Mouse (Mus musculus): ENCODE results near the gene Sdhc. TPM values are rescaled to one million over a fixed set of nuclear protein-coding genes. Genes with fewer than 3 reads are reported as not detected.

Gene Sdhc
- polyA plus RNA-seq, 1 experiment from 2014 or later: 360 TPM

DNA sequence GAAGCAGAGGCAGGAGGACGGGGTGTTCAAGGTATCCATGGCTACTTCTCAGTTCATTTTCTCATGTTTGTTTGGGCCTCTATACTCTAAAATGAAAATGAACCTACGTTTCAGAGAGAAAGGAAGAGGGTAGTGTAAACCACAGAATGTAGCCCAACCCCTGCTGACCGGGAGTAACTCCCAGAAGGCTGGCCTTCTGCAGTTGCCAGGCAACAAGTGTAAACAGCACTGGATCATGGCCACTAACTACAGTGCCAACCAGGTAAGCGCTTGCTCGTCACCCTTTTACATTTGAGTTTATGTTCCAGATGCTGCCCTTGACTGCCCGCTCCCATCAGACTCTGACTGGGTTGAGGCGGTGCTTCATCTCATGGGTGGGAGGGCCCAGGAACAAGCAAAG, 27.5 kb downstream of the Sdhc start:
- Histone ChIP-seq H3K4me1 (replicated peaks) (no peaks in the 10 kb centered on the region; the same call in 1 of the 2 replicates), H3K9me3 (no peaks in the 10 kb centered on the region), H3K27ac (no peak overlapping the region), H3K4me3 (replicated peaks) (0 out of 2 replicates have a peak overlapping the region, but pooled peaks have one; percentile 12), H3K27me3 (replicated peaks) (no peaks in the 10 kb centered on the region), H3K4me2 (replicated peaks) (peak overlapping the region; percentile 37; the same call in 1 of the 2 replicates), H3K36me3 (0 out of 2 replicates have a peak, but pooled peaks cover 7% of the 10 kb centered on the region), H3K9ac (no peak overlapping the region)
- ATAC-seq: peak; percentile 86
- WGBS: 18% methylated on average over 7 of the region's 7 CpGs

DNA sequence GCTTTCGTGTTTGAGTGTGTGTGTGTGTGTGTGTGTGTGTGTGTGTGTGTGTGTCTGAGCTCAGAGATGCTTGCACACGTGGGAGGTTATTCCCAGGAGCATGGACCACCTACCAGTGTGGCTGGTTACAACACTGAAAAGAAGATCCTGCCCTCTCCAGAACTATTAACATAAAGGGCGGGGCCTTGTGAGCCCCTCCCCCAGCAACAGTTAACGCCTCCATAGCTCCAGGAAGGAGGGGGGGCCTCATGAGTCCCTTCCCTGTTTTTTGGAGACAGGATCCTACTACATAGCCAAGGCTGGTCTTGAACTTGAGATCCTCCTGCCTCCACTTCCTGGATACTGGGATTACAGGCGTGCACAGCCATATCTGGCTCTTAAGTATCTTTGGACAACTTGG, 28.6 kb downstream of the Sdhc start:
- Histone ChIP-seq H3K4me2 (replicated peaks) (no peak overlapping the region), H3K36me3 (0 out of 2 replicates have a peak, but pooled peaks cover under 1% of the 10 kb centered on the region), H3K9ac (no peak overlapping the region), H3K9me3 (no peaks in the 10 kb centered on the region), H3K4me3 (replicated peaks) (no peak overlapping the region), H3K27me3 (replicated peaks) (no peaks in the 10 kb centered on the region), H3K27ac (no peak overlapping the region), H3K4me1 (replicated peaks) (no peaks in the 10 kb centered on the region; the same call in 1 of the 2 replicates)
- no peak for ATAC-seq
- 40% methylated on average over 5 of the region's 5 CpGs for WGBS

DNA sequence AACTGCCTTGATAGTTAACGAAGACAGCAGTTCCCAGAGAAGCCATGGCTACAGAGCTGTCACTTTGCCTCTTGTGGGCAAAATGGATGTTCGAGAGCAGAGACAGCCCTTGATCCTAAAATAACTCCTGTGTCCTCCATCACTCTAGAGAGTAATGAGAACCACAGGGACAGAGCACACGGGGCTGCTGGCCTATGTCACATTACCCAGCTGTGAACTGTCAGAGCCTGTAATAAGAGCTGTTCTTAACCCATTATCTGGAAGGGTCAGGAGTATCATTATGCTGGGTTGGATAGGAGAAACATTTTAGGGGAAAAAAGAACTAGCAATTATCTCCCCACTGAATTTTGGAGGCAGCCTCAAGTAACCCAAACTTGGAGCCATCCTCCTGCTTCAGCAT, 29.5 kb downstream of the Sdhc start:
- H3K27me3 ChIP-seq (replicated peaks): no peaks in the 10 kb centered on the region
- no peak overlapping the region for H3K4me3 ChIP-seq (replicated peaks)
- no peak overlapping the region for H3K9ac ChIP-seq
- WGBS: 51% methylated on average over 3 of the region's 3 CpGs
- no peak overlapping the region for H3K4me2 ChIP-seq (replicated peaks)
- no peak overlapping the region for H3K27ac ChIP-seq
- no peaks in the 10 kb centered on the region for H3K9me3 ChIP-seq
- ATAC-seq: no peak
- no peaks in the 10 kb centered on the region; the same call in 1 of the 2 replicates for H3K4me1 ChIP-seq (replicated peaks)
- no peaks in the 10 kb centered on the region for H3K36me3 ChIP-seq

DNA sequence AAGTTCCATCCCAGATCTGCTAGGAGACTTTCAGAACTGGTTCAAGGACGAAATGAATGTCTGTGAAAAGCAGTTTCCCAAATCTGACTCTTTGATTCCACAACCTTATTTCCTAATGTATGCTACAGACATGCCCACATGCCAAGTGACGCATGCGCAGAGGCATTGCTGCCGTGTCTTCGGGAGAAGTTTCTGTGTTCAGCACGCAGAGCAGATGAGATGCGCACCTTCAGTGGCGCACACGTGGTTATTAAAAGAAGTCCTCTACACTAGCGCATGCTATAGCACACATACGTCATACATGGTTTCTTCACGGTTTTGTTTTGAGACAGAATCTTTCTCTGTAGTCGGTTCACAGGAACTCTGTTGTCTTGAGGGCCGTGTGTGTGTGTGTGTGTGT, 31.0 kb downstream of the Sdhc start:
- H3K27ac ChIP-seq: no peak overlapping the region
- H3K9me3 ChIP-seq: no peaks in the 10 kb centered on the region
- H3K9ac ChIP-seq: no peak overlapping the region
- H3K4me2 ChIP-seq (replicated peaks): no peak overlapping the region
- H3K36me3 ChIP-seq: no peaks in the 10 kb centered on the region
- 84% methylated on average over 14 of the region's 14 CpGs for WGBS
- H3K4me1 ChIP-seq (replicated peaks): no peaks in the 10 kb centered on the region; the same call in 1 of the 2 replicates
- no peaks in the 10 kb centered on the region for H3K27me3 ChIP-seq (replicated peaks)
- ATAC-seq: no peak
- H3K4me3 ChIP-seq (replicated peaks): no peak overlapping the region

DNA sequence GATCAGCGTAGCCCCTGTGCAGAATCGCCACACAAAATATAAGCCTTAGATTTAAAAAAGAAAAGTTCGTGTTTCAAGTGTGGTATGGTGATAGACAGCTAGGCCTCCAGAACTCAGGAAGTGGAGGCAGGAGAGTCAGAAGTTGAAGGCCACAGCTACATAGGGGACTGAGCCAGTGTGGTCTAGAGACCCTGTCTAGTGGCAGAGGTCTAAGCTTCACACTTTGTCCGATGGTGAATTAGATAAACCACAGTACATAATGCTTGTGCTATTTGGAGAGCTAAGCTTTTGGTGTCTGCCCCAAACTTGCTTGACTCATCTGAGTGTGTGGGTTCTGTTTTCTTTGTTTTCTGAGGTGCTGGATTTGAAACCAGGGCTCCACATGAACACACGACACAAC, 31.4 kb downstream of the Sdhc start:
- H3K9me3 ChIP-seq: no peaks in the 10 kb centered on the region
- H3K27me3 ChIP-seq (replicated peaks): no peaks in the 10 kb centered on the region
- H3K4me3 ChIP-seq (replicated peaks): no peak overlapping the region
- no peaks in the 10 kb centered on the region for H3K36me3 ChIP-seq
- no peak overlapping the region for H3K4me2 ChIP-seq (replicated peaks)
- ATAC-seq: no peak
- 84% methylated on average over 5 of the region's 5 CpGs for WGBS
- no peak overlapping the region for H3K27ac ChIP-seq
- H3K9ac ChIP-seq: no peak overlapping the region
- H3K4me1 ChIP-seq (replicated peaks): no peaks in the 10 kb centered on the region; the same call in 1 of the 2 replicates

DNA sequence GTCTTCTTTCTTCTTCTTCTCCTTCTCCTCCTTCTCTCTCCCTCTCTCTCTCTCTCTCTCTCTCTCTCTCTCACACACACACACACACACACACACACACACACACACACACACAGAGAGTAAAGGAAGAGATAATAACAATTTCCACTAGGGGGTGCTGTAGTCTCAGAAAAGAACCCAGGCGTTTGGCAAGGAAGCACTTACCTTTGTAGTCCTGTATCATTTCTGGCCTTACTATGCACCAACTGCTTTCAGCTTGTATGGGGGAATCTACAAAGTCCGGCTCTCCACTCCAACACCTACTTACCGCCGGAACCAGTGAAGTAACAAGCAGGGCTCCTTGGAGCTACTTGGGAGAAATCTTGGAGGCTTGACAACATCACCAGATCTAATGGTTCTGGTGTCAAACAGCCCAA, 32.1 kb downstream of the Sdhc start:
- H3K27ac ChIP-seq: no peak overlapping the region
- no peak for ATAC-seq
- H3K4me1 ChIP-seq (replicated peaks): peaks cover 5% of the 10 kb centered on the region
- H3K36me3 ChIP-seq: no peaks in the 10 kb centered on the region
- H3K9ac ChIP-seq: no peak overlapping the region
- no peaks in the 10 kb centered on the region for H3K9me3 ChIP-seq
- WGBS: 9% methylated on average over 4 of the region's 4 CpGs
- H3K4me3 ChIP-seq (replicated peaks): no peak overlapping the region
- no peaks in the 10 kb centered on the region for H3K27me3 ChIP-seq (replicated peaks)
- H3K4me2 ChIP-seq (replicated peaks): no peak overlapping the region

DNA sequence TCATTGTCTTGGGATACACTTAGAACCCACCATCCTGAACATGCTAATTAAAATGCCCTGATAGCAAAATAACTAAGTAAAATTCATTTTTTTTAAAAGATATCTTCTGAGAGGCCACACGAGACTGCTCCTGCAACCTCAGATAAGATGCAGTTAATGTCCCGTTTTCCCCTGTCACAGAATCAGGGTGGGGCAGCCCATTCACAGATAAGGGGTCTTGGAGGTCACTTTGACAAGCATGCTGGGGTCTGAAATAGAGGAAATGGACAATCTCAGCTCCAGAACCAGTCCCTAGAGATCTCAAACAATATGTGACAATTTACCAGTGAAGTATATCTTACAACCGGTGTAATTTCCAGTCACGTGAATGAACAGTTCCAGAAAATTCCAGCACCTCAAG, 34.1 kb downstream of the Sdhc start:
- Histone ChIP-seq H3K27me3 (replicated peaks) (no peaks in the 10 kb centered on the region), H3K4me3 (replicated peaks) (no peak overlapping the region), H3K9me3 (no peaks in the 10 kb centered on the region), H3K4me1 (replicated peaks) (peaks cover 6% of the 10 kb centered on the region), H3K27ac (no peak overlapping the region), H3K9ac (no peak overlapping the region), H3K4me2 (replicated peaks) (no peak overlapping the region), H3K36me3 (no peaks in the 10 kb centered on the region)
- ATAC-seq: no peak
- 52% methylated on average over 4 of the region's 4 CpGs for WGBS

DNA sequence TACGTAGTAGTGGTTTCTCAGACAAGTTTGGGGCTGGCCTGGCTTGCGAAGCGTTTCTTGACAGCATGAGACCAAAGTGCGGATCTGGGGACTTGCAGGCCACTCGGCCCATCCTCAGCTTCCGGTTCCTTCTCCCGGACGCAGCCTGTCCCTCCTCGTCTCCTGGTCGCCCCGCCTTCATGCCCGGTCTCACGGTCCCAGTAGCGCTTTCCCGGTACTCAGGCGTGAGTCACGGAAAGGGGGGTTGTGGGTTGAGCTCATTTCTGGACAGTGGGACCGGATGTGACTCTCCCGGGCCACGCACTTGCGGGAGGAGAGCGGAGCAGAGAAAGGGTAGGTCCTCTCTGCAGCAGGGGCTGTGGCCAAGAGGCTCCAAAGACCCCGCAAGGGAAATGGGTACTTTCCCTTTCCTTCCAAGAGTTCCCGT, 36.5 kb downstream of the Sdhc start, which contains the start of gene Cfap126:
Gene Cfap126 (plus strand): TSS at position 46 of the 427 bp plus-strand sequence.
- WGBS: 2% methylated on average over 24 of the region's 24 CpGs
- ATAC-seq: peak; percentile 48

DNA sequence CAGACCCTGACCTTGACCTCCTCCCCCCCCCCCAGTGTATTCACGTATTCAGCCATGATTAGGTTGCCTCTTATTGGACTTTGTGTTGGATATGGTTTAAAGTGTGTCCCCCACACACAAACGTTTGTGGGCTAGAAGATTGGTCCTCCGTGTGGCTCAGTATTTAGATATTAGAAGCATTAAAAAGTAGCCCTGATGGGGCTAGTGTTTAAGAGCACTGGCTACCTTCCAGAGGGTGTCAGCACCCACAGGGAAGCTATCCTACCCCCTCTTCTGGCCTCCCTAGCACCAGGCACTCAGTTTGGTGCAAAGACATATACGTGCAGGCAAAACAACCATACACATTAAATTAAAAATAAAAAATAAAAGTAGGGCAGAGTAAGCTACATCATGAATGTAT, 37.4 kb downstream of the Sdhc start:
- Histone ChIP-seq H3K4me1 (replicated peaks) (peaks cover 6% of the 10 kb centered on the region), H3K27me3 (replicated peaks) (no peaks in the 10 kb centered on the region), H3K36me3 (no peaks in the 10 kb centered on the region), H3K4me2 (replicated peaks) (no peak overlapping the region), H3K27ac (no peak overlapping the region), H3K9me3 (no peaks in the 10 kb centered on the region), H3K4me3 (replicated peaks) (0 out of 2 replicates have a peak overlapping the region, but pooled peaks have one; percentile 44), H3K9ac (no peak overlapping the region)
- WGBS: 62% methylated on average over 4 of the region's 4 CpGs
- ATAC-seq: no peak

More for the DNA sequence above, 36.5 kb downstream of the Sdhc start, which contains the start of gene Cfap126:
- Histone ChIP-seq H3K4me2 (replicated peaks) (peak within 1 kb of the TSS; percentile 71), H3K4me1 (replicated peaks) (peaks cover 6% of the 10 kb centered on the region), H3K4me3 (replicated peaks) (peak within 1 kb of the TSS; percentile 44), H3K9ac (peak within 1 kb of the TSS; percentile 48), H3K27me3 (replicated peaks) (no peaks in the 10 kb centered on the region), H3K9me3 (no peaks in the 10 kb centered on the region), H3K36me3 (no peaks in the 10 kb centered on the region), H3K27ac (peak within 1 kb of the TSS; percentile 81)

DNA sequence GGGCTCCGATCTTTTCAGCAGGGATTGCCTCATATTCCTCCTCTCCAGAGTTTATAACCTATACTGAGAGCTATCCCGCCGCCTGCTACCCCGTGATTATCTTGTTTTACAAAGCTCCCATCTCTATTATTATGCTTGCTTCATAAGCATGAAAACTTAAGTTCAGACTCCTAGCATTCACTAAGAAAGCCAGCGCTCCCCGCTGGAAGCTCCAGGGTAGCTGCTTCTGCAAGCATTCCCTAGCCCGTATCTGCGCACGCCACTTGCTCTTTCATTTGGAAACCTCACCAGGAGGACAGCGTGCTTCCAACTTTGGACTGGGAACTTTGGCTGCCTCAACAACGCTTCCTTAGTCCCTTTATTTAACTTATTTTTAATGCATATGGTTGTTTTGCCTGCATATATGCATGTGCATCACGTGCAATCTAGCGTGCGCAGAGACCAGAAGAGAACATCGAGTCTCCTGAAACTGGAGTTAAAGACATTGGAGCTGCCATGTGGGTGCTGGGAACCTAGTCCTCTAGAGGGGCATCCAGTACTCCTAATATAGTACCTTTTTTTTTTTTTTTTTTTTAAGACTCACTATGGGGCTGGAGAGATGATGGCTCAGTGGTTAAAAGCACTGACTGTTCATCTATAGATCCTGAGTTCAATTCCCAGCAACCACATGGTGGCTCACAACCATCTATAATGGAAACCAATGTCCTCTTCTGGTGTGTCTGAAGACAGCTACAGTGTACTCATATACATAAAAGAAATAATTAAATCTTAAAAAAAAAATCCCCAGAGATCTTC, 38.4 kb downstream of the Sdhc start:
- WGBS: 2% methylated on average over 15 of the region's 15 CpGs

DNA sequence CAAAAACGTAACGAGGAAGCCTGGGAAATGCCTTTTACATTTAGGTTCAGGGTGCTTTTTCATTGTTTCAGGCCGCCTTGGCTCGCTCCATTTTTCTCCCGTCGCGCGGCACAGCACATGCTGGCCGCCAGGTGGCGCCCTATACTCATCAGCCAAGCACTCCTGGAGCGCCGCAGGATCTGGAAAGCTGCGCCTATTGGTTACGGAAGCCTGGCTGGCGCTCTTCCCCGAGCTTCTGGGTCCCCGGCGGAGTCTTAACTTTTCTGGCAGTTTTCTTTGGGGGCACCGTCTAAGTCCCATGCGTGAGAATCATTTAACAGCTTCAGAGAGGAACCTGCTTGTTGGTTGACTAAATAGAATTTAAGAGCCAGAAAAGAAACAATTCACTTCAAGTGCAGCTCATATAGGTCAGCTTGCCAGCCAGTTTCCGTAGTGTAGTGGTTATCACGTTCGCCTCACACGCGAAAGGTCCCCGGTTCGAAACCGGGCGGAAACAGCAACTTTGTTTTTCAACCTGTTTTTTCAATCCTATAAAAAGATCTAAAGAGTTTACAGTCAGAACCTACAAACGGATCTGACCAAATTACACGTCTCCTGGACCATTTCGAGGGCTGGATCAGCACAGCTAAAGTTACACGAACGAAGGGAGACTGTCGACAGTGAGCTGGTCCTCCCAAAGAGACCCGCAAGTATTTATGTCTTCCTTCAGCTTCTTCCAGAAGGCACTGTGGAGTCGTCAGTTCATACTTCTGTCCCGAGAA, 39.2 kb downstream of the Sdhc start:
- Histone ChIP-seq H3K4me1 (replicated peaks) (peaks cover 6% of the 10 kb centered on the region), H3K4me2 (replicated peaks) (peak overlapping the region; percentile 64), H3K27me3 (replicated peaks) (no peaks in the 10 kb centered on the region), H3K27ac (peak overlapping the region; percentile 82), H3K9ac (peak overlapping the region; percentile 42), H3K36me3 (no peaks in the 10 kb centered on the region), H3K4me3 (replicated peaks) (peak overlapping the region; percentile 48), H3K9me3 (no peaks in the 10 kb centered on the region)
- peak; percentile 91 for ATAC-seq
- WGBS: under 1% methylated on average over 38 of the region's 38 CpGs

More for the DNA sequence above, 38.4 kb downstream of the Sdhc start:
- Histone ChIP-seq H3K9ac (peak overlapping the region; percentile 42), H3K27ac (peak overlapping the region; percentile 82), H3K4me1 (replicated peaks) (peaks cover 6% of the 10 kb centered on the region), H3K4me3 (replicated peaks) (peak overlapping the region; percentile 48), H3K4me2 (replicated peaks) (peak overlapping the region; percentile 64), H3K9me3 (no peaks in the 10 kb centered on the region), H3K27me3 (replicated peaks) (no peaks in the 10 kb centered on the region), H3K36me3 (no peaks in the 10 kb centered on the region)
- ATAC-seq: peak; percentile 18

DNA sequence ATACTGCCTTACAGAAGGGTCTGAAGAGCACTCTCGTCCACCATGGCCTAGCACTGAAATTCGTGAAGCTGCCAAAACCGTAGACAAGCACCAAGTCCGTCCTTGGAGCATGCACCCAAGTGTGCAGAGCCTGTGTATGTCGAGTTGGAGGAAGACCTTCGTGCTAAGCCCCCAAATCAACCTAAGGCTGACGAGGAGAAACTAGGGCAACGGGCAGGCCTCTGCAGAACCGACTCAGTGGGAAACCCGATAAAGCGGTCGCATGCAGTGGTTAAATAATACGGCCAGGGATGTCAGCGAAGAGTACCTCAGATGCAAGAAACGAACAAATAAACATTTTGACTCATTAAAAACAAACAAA, 39.8 kb downstream of the Sdhc start:
- WGBS: 18% methylated on average over 15 of the region's 15 CpGs
- Histone ChIP-seq H3K9ac (peak overlapping the region; percentile 42), H3K27me3 (replicated peaks) (no peaks in the 10 kb centered on the region), H3K9me3 (no peaks in the 10 kb centered on the region), H3K4me1 (replicated peaks) (peaks cover 6% of the 10 kb centered on the region), H3K27ac (0 out of 2 replicates have a peak overlapping the region, but pooled peaks have one; percentile 30), H3K4me3 (replicated peaks) (peak overlapping the region; percentile 48), H3K36me3 (no peaks in the 10 kb centered on the region), H3K4me2 (replicated peaks) (peak overlapping the region; percentile 62)
- ATAC-seq: peak; percentile 28; the same call in 1 of the 2 replicates
